Mouse (Mus musculus) embryonic facial prominence, embryonic 15.5 days (tissue): ENCODE data around the gene Col19a1. TPM values are rescaled to one million over a fixed set of nuclear protein-coding genes. Genes with fewer than 3 reads are reported as not detected.
A peak's percentile ranks its signal among the peaks of the same experiment; 100 is the strongest.

ENCODE experiments used
- ATAC-seq: fragments of 200-750 bp; cut with Nextera tagmentation; 2 replicates; pipeline ENCODE4 v1.8.0; 2017; ENCODE audit warnings: low read depth, moderate TSS enrichment; ENCODE audit not compliant: insufficient number of reproducible peaks, low FRiP score, low TSS enrichment
- H3K27ac ChIP-seq: fragments of 300-500 bp; sonication (generic); replicated peaks from 2 replicates; pipeline ENCODE4 v1.5.1; 2015; ENCODE audit warnings: mild to moderate bottlenecking, inconsistent platforms
- H3K27me3 ChIP-seq: fragments of 300-500 bp; sonication (generic); 2 replicates; pipeline ENCODE4 v1.6.1; 2015; ENCODE audit warnings: inconsistent platforms
- H3K36me3 ChIP-seq: fragments of 300-500 bp; sonication (generic); 2 replicates; pipeline ENCODE4 v1.6.1; 2015; ENCODE audit warnings: mild to moderate bottlenecking, inconsistent platforms
- H3K4me1 ChIP-seq: fragments of 300-500 bp; sonication (generic); 2 replicates; pipeline ENCODE4 v1.6.1; 2015; ENCODE audit warnings: inconsistent platforms
- H3K4me2 ChIP-seq: fragments of 300-500 bp; sonication (generic); replicated peaks from 2 replicates; pipeline ENCODE4 v1.6.1; 2015; ENCODE audit warnings: mild to moderate bottlenecking, inconsistent platforms
- H3K4me3 ChIP-seq: fragments of 300-500 bp; sonication (generic); replicated peaks from 2 replicates; pipeline ENCODE4 v1.5.1; 2015; ENCODE audit warnings: mild to moderate bottlenecking, inconsistent platforms
- H3K9ac ChIP-seq: fragments of 300-500 bp; sonication (generic); 2 replicates; pipeline ENCODE4 v1.6.1; 2015; ENCODE audit warnings: inconsistent platforms
- H3K9me3 ChIP-seq: fragments of 300-500 bp; sonication (generic); replicated peaks from 2 replicates; pipeline ENCODE4 v1.6.1; 2016; ENCODE audit warnings: inconsistent platforms
- WGBS: fragments of 180-500 bp; shearing (Covaris S2); methylation state at CpG from one replicate; pipeline ENCODE4 v1.1.7; 2015; 5-methylcytosine and 5-hydroxymethylcytosine counted together
- polyA plus RNA-seq: library from polyadenylated mRNA; unstranded; fragments of >200 nt; fragmentation: Nextera tagmentation; extraction: Ambion mirVana; gene quantifications from 2 replicates; pipeline ENCODE4 v1.2.1, GENCODE M21; 2015

Col19a1 gene
- polyA plus RNA-seq, 1 experiment from 2014 or later, result 4.1 TPM

DNA sequence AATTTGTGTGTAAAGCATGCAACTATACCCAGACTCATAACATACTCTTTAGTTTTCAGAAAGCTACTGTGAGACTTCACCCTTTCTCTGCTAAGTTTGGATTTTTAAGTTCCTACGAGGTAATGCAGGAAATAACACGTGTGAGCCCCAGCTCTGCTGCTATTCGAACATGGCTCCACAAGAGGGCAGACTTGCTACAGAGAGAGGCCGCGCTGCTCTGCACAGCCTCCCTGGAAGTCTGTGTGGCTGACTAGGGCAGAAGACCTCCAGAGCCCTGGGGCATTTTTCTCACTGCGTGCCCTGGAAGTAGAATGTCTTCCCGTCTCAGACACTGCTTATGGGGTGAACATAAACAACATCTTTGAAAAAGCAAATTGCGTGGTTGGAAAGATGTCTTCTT, 284.6 kb downstream of the Col19a1 start:
- no peak overlapping the region for H3K4me2 ChIP-seq
- peak; percentile 70; the same call in 1 of the 2 replicates for ATAC-seq
- no peak overlapping the region for H3K27ac ChIP-seq
- WGBS, result 9% methylated on average over 8 of the region's 8 CpGs
- no peaks in the 10 kb centered on the region for H3K4me1 ChIP-seq
- H3K36me3 ChIP-seq, result no peaks in the 10 kb centered on the region
- no peak overlapping the region for H3K4me3 ChIP-seq
- H3K9ac ChIP-seq, result no peak overlapping the region
- no peaks in the 10 kb centered on the region for H3K9me3 ChIP-seq
- H3K27me3 ChIP-seq, result no peaks in the 10 kb centered on the region

DNA sequence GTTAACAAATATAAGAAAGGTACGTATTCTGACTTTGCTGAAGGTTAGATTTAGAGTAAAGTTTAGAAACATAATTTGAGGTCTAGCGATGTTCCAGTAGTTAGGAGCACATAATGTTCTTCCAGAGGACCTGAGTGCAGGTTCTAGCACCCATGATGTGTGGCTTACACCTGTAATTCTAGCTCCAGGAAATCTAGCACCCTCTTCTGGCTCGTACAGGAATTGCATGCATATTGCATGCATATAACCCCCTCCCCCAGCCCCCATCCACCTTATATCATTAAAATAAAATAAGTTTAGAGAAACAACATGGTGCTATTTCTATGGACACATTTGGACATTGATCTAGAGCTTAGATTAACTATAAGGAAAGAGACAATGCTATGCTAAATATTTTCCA, 286.6 kb downstream of the Col19a1 start:
- 89% methylated on average over 3 of the region's 3 CpGs for WGBS
- H3K27me3 ChIP-seq, result no peaks in the 10 kb centered on the region
- H3K27ac ChIP-seq, result no peak overlapping the region
- ATAC-seq, result no peak
- H3K4me3 ChIP-seq, result no peak overlapping the region
- H3K4me1 ChIP-seq, result no peaks in the 10 kb centered on the region
- no peaks in the 10 kb centered on the region for H3K36me3 ChIP-seq
- H3K4me2 ChIP-seq, result no peak overlapping the region
- H3K9me3 ChIP-seq, result no peaks in the 10 kb centered on the region
- no peak overlapping the region for H3K9ac ChIP-seq

DNA sequence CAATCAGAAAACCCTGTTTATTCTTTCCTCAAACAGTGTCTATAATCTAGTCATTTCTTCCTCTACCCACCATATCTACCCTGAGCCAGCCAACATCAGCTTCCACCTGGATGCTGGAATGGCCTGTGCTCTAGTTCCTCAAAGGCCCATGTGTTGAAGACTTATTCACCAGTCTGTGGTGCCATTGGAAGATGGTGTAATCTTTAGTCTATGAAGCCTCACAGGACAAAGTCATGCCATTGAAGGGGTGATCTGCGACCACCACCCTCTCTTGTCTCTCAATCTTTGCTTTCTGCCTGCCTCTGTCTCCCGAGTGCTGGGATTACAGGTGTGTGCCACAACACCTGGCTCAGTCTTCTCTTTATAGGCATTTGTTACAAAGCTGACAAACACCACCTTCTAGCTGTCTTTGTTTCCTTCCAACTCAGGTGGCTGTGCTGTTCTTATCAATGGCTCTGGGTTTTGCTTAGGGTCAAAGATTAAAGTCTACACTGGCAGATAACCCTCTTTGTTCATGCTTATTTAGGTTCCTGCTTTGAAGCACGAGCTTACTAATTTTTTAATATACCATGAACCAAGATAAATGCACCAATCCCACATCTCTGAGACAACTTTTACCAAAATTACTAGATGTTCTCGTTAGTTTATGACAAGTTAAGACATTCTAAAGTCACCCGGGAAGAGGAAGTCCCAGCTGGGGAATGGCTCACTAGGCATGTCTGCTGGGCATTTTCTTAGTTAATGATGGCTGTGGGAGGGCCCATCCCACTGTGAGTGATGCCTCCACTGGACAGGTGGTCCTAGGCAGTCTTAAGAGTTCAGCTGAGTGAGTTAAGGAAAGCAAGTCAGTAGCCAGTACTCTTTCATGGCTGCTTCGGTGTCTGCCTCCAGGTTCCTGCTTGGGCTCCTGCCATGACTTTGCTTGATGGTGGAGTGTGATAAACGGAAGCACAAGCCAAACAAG, 292.0 kb downstream of the Col19a1 start:
- ATAC-seq, result no peak
- Histone ChIP-seq H3K9me3 (no peaks in the 10 kb centered on the region), H3K9ac (no peak overlapping the region), H3K27me3 (no peaks in the 10 kb centered on the region), H3K36me3 (no peaks in the 10 kb centered on the region), H3K4me3 (no peak overlapping the region), H3K27ac (no peak overlapping the region), H3K4me1 (no peaks in the 10 kb centered on the region), H3K4me2 (no peak overlapping the region)
- WGBS, result 76% methylated on average over 7 of the region's 7 CpGs

- Histone ChIP-seq H3K9ac (no peak overlapping the region), H3K27me3 (no peaks in the 10 kb centered on the region), H3K4me3 (no peak overlapping the region), H3K4me2 (no peak overlapping the region), H3K4me1 (no peaks in the 10 kb centered on the region), H3K9me3 (no peaks in the 10 kb centered on the region), H3K27ac (no peak overlapping the region), H3K36me3 (no peaks in the 10 kb centered on the region)
- WGBS, result 71% methylated on average over 2 of the region's 2 CpGs
- no peak for ATAC-seq
These were observed 294.8 kb downstream of the Col19a1 start for GRCm38 (mm10) chr1:24292515-24292914.

DNA sequence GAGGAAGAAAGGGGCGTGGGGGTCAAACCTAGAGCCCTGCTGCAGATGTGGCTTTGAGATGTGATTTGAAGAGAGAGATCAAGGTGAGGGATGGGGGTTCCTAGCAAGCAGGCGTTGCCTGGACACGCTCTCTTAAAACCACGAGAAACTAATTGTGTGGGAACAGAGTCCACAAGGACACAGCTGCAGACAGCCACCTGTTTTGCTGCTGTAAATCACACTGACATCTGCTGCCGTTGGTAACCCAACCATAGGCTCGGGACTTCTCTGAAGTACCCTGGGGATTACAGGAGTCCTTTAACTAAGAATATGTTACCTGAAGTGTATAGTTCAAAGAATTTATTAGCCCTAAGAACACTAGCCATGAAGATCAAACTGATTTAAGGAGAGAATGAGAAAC, 300.9 kb downstream of the Col19a1 start:
- Histone ChIP-seq H3K27ac (no peak overlapping the region), H3K4me1 (peaks cover 3% of the 10 kb centered on the region; the same call in 1 of the 2 replicates), H3K9ac (no peak overlapping the region), H3K4me3 (no peak overlapping the region), H3K9me3 (no peaks in the 10 kb centered on the region), H3K4me2 (no peak overlapping the region), H3K36me3 (no peaks in the 10 kb centered on the region), H3K27me3 (no peaks in the 10 kb centered on the region)
- ATAC-seq, result no peak
- 31% methylated on average over 6 of the region's 6 CpGs for WGBS

DNA sequence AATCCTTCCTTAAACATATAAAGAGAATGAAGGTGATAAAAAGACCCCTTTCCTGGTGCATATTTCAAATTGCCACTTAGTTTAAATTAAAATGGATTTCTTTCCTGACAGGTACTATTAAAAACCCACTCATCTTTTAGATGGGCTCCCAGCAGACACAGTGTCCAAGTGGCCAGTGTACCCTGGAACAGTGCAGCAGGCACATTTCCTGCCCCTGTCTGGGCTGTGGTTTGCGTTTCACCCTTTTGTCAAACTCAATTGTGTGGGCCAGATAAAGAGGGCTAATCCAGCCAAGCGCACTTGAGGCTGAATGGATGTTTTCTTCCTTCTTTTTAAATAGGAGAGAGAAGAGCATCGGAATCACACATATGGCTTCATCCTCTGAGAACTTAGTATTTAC, 320.2 kb downstream of the Col19a1 start:
- Histone ChIP-seq H3K36me3 (no peaks in the 10 kb centered on the region), H3K4me2 (no peak overlapping the region), H3K27me3 (no peaks in the 10 kb centered on the region), H3K4me1 (no peaks in the 10 kb centered on the region), H3K9ac (no peak overlapping the region), H3K9me3 (no peaks in the 10 kb centered on the region), H3K27ac (no peak overlapping the region), H3K4me3 (no peak overlapping the region)
- 59% methylated on average over 3 of the region's 3 CpGs for WGBS
- ATAC-seq, result no peak

DNA sequence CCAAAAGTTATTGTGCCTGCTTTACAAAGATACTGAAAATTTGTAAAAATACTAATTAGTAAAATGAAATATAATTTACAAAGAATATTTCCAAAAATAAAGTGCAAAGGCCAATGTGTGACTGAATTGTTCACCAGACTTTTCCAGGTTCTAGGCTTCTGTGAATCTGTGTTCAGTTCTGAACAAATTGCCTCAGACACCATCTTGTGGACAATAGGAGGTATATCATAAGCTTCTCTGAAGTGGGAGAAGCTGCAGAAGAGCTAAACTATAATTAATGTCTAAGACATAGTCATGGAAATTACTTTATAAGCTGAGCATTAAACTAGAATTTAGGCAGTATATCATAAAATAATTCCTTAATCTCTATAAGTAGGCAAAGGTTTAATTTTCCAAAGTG, 326.1 kb downstream of the Col19a1 start:
- no peak overlapping the region for H3K4me2 ChIP-seq
- H3K36me3 ChIP-seq, result no peaks in the 10 kb centered on the region
- no peaks in the 10 kb centered on the region for H3K4me1 ChIP-seq
- no peak overlapping the region for H3K9ac ChIP-seq
- no peaks in the 10 kb centered on the region for H3K27me3 ChIP-seq
- no peak overlapping the region for H3K27ac ChIP-seq
- H3K4me3 ChIP-seq, result no peak overlapping the region
- no peak for ATAC-seq
- H3K9me3 ChIP-seq, result no peaks in the 10 kb centered on the region

DNA sequence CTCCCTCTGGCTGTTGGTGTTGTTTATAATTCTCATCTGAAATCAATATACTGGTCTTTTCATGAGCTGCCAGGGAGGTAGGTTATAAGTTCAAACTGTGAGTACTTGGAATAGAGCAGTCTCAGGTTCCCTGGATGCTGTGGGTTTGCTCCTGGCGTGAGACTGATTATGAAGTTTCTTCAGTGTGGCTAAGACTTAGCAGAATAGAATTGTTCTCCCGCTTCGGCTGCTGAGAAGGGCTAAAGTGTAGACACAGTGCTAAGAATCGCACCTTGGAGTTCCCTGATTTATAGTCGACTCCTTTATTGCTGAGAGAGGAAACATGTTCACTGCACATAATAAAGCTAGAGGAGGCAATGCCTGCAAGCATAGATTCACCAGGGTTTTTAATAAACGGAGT, 327.9 kb downstream of the Col19a1 start:
- Histone ChIP-seq H3K27ac (no peak overlapping the region), H3K4me1 (no peaks in the 10 kb centered on the region), H3K36me3 (no peaks in the 10 kb centered on the region), H3K27me3 (no peaks in the 10 kb centered on the region), H3K4me2 (no peak overlapping the region), H3K9me3 (no peaks in the 10 kb centered on the region), H3K4me3 (no peak overlapping the region), H3K9ac (no peak overlapping the region)
- no peak for ATAC-seq
- WGBS, result 59% methylated on average over 6 of the region's 6 CpGs

DNA sequence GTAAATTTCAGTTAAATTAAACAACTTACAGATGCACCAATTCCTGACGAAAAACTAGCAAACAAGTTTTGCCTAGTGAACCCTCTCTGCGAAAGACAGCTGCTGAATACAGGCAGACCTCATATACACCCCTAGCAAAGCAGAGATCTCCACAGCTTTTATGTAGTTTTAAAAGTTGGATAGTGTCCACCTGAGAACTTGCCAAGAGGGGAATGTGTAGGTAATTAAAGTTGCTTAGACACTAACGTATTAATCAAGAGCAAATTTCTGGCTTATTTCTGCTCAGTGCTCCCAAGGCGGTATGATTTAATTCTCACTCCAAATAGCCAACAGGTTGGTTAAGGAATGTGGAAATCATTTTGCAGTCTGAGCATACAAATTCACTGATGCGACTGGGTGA, 329.3 kb downstream of the Col19a1 start:
- 50% methylated on average over 5 of the region's 5 CpGs for WGBS
- Histone ChIP-seq H3K27ac (no peak overlapping the region), H3K9me3 (no peaks in the 10 kb centered on the region), H3K36me3 (no peaks in the 10 kb centered on the region), H3K4me1 (no peaks in the 10 kb centered on the region), H3K27me3 (no peaks in the 10 kb centered on the region), H3K9ac (no peak overlapping the region), H3K4me2 (no peak overlapping the region), H3K4me3 (no peak overlapping the region)
- no peak for ATAC-seq

DNA sequence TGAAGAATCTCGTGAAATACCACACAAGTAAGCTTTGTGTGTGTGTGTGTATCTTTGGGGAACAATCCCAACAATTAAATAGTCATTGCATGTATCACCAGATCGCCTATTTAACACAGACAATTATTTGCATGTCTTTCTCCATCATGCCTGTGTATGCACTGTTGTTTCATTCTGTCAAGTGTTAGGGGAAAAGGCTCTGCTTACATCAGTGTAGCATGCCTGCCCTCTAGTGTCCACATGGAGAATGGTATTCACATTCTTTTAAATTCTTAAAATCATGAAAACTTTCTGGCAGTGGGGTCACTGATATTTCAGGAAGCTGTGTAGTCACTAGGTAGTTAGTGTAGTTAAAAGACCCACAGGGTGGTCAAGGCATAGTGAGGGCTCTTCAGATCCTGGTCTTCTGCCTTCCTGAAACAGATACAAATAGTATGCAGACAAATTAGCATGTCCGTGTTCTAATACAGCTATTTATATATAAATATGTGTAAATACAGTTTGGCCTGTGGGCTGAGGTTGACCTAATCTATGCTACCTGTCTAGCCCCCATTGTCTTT, 338.1 kb downstream of the Col19a1 start:
- H3K9me3 ChIP-seq, result no peaks in the 10 kb centered on the region
- H3K4me2 ChIP-seq, result no peak overlapping the region
- no peaks in the 10 kb centered on the region for H3K4me1 ChIP-seq
- ATAC-seq, result no peak
- WGBS, result 48% methylated on average over 3 of the region's 3 CpGs
- no peak overlapping the region for H3K27ac ChIP-seq
- H3K9ac ChIP-seq, result no peak overlapping the region
- no peaks in the 10 kb centered on the region for H3K27me3 ChIP-seq
- H3K4me3 ChIP-seq, result no peak overlapping the region
- no peaks in the 10 kb centered on the region for H3K36me3 ChIP-seq

- ATAC-seq, result no peak
- no peak overlapping the region for H3K9ac ChIP-seq
- H3K36me3 ChIP-seq, result no peaks in the 10 kb centered on the region
- H3K27ac ChIP-seq, result no peak overlapping the region
- no peaks in the 10 kb centered on the region for H3K4me1 ChIP-seq
- no peaks in the 10 kb centered on the region for H3K27me3 ChIP-seq
- H3K9me3 ChIP-seq, result no peaks in the 10 kb centered on the region
- H3K4me2 ChIP-seq, result no peak overlapping the region
- 73% methylated on average over 10 of the region's 10 CpGs for WGBS
- H3K4me3 ChIP-seq, result no peak overlapping the region
These were observed 338.8 kb downstream of the Col19a1 start for GRCm38 (mm10) chr1:24248294-24249104.
